Mouse (Mus musculus) embryonic facial prominence, embryonic 14.5 days (tissue): ENCODE results near the gene Olfr815. TPM values are rescaled to one million over a fixed set of nuclear protein-coding genes. Genes with fewer than 3 reads are reported as not detected.
"Not testable (repeated sequence)": the region's sequence is repeated elsewhere in the genome, so short reads cannot be mapped to it uniquely, and the experiment has no call there.

Experiments used
- ATAC-seq: fragments of 200-750 bp; cut with Nextera tagmentation; 2 replicates; pipeline ENCODE4 v1.8.0; 2017; ENCODE audit warnings: low read depth, moderate number of reproducible peaks, moderate TSS enrichment
- DNase-seq: peaks from one replicate; pipeline ENCODE4 v3.0.0-alpha.2; 2015; ENCODE audit warnings: low spot score
- H3K27ac ChIP-seq: fragments of 300-500 bp; sonication (generic); replicated peaks from 2 replicates; pipeline ENCODE4 v1.5.1; 2014; ENCODE audit warnings: low read depth, mild to moderate bottlenecking, low read length, moderate library complexity
- H3K27me3 ChIP-seq: fragments of 300-500 bp; sonication (generic); replicated peaks from 2 replicates; pipeline ENCODE4 v1.6.1; 2014; ENCODE audit warnings: low read length; ENCODE audit not compliant: control insufficient read depth, insufficient read depth
- H3K36me3 ChIP-seq: fragments of 300-500 bp; sonication (generic); 2 replicates; pipeline ENCODE4 v1.6.1; 2014; ENCODE audit warnings: low read length, mixed read lengths; ENCODE audit not compliant: control insufficient read depth, insufficient read depth
- H3K4me1 ChIP-seq: fragments of 300-500 bp; sonication (generic); 2 replicates; pipeline ENCODE4 v1.6.1; 2014; ENCODE audit warnings: antibody characterized with exemption, low read length; ENCODE audit not compliant: control insufficient read depth, insufficient read depth
- H3K4me2 ChIP-seq: fragments of 300-500 bp; sonication (generic); 2 replicates; pipeline ENCODE4 v1.6.1; 2014; ENCODE audit warnings: low read depth, mild to moderate bottlenecking, low read length, moderate library complexity, mixed read lengths
- H3K4me3 ChIP-seq: fragments of 300-500 bp; sonication (generic); 2 replicates; pipeline ENCODE4 v1.5.1; 2014; ENCODE audit warnings: low read depth, mild to moderate bottlenecking, low read length
- H3K9ac ChIP-seq: fragments of 300-500 bp; sonication (generic); 2 replicates; pipeline ENCODE4 v1.6.1; 2014; ENCODE audit warnings: low read depth, mild to moderate bottlenecking, low read length, moderate library complexity, mixed read lengths
- H3K9me3 ChIP-seq: fragments of 300-500 bp; sonication (generic); 2 replicates; pipeline ENCODE4 v1.6.1; 2016; ENCODE audit warnings: low read length; ENCODE audit not compliant: control insufficient read depth
- WGBS: fragments of 180-500 bp; shearing (Covaris S2); extraction: QIAGEN DNeasy Blood & Tissue Kit; methylation state at CpG from one replicate; pipeline ENCODE4 v1.1.7; 2014; 5-methylcytosine and 5-hydroxymethylcytosine counted together
- polyA plus RNA-seq: library from polyadenylated mRNA; unstranded; fragments of >200 nt; fragmentation: Nextera tagmentation; extraction: Ambion mirVana; gene quantifications from 2 replicates; pipeline ENCODE4 v1.2.1, GENCODE M21; 2014

Gene Olfr815
- not detected in 2 replicates for polyA plus RNA-seq

GRCm38 (mm10) chr10:129905767-129906166, at the start of gene Olfr815:
TSS of gene Olfr815 (minus strand) at chr10:129905867.
- not testable (repeated sequence) for H3K4me1 ChIP-seq, H3K27ac ChIP-seq, ATAC-seq, H3K4me2 ChIP-seq, H3K9ac ChIP-seq, H3K9me3 ChIP-seq, H3K27me3 ChIP-seq, H3K4me3 ChIP-seq, H3K36me3 ChIP-seq, DNase-seq
- WGBS, result no CpG with 5 or more reads among the region's 1 CpGs

- no peak within 1 kb of the TSS for H3K4me3 ChIP-seq
- no peaks in the 10 kb centered on the region for H3K27me3 ChIP-seq
- H3K4me1 ChIP-seq, result no peaks in the 10 kb centered on the region
- no peak within 1 kb of the TSS for H3K9ac ChIP-seq
- H3K36me3 ChIP-seq, result no peaks in the 10 kb centered on the region
- no peak within 1 kb of the TSS for H3K27ac ChIP-seq
- no peaks in the 10 kb centered on the region for H3K9me3 ChIP-seq
- WGBS, result 92% methylated on average over 2 of the region's 2 CpGs
- ATAC-seq (no peak), DNase-seq (no peak)
- H3K4me2 ChIP-seq, result no peak within 1 kb of the TSS
Observed at GRCm38 (mm10) chr10:129949000-129949399, 43.3 kb upstream of the Olfr815 start, which contains the start of gene Olfr818. TSS of gene Olfr818 (minus strand) at chr10:129949100.

GRCm38 (mm10) chr10:129915497-129915896, 9.8 kb upstream of the Olfr815 start, which contains the start of gene Olfr816:
TSS of gene Olfr816 (minus strand) at chr10:129915597.
- WGBS, result 49% methylated on average over 1 of the region's 1 CpGs

GRCm38 (mm10) chr10:129885934-129886333, 19.7 kb downstream of the Olfr815 start:
- ATAC-seq (no peak), DNase-seq (no peak)
- no peaks in the 10 kb centered on the region for H3K4me1 ChIP-seq
- H3K36me3 ChIP-seq, result no peaks in the 10 kb centered on the region
- no peak overlapping the region for H3K4me2 ChIP-seq
- H3K9ac ChIP-seq, result no peak overlapping the region
- no peak overlapping the region for H3K4me3 ChIP-seq
- WGBS, result 93% methylated on average over 7 of the region's 7 CpGs
- no peak overlapping the region for H3K27ac ChIP-seq
- H3K9me3 ChIP-seq, result no peaks in the 10 kb centered on the region
- no peaks in the 10 kb centered on the region for H3K27me3 ChIP-seq

More at GRCm38 (mm10) chr10:129915497-129915896, 9.8 kb upstream of the Olfr815 start, which contains the start of gene Olfr816:
- H3K4me1 ChIP-seq, result no peaks in the 10 kb centered on the region
- no peak within 1 kb of the TSS for H3K4me3 ChIP-seq
- no peaks in the 10 kb centered on the region for H3K9me3 ChIP-seq
- H3K4me2 ChIP-seq, result no peak within 1 kb of the TSS
- ATAC-seq, result no peak
- DNase-seq, result no peak
- no peak within 1 kb of the TSS for H3K27ac ChIP-seq
- no peaks in the 10 kb centered on the region for H3K36me3 ChIP-seq
- no peak within 1 kb of the TSS for H3K9ac ChIP-seq
- no peaks in the 10 kb centered on the region for H3K27me3 ChIP-seq

- not testable (repeated sequence) for DNase-seq, H3K27me3 ChIP-seq, H3K4me2 ChIP-seq, ATAC-seq, H3K9me3 ChIP-seq, H3K36me3 ChIP-seq, H3K27ac ChIP-seq, H3K4me1 ChIP-seq, H3K9ac ChIP-seq, H3K4me3 ChIP-seq
- WGBS, result 83% methylated on average over 6 of the region's 6 CpGs
Observed at GRCm38 (mm10) chr10:129885496-129885895, 20.2 kb downstream of the Olfr815 start.

- ATAC-seq, H3K27me3 ChIP-seq, DNase-seq, H3K27ac ChIP-seq, H3K9ac ChIP-seq, H3K4me1 ChIP-seq, H3K4me2 ChIP-seq, H3K9me3 ChIP-seq, H3K36me3 ChIP-seq, H3K4me3 ChIP-seq: not testable (repeated sequence)
- no CpG with 5 or more reads among the region's 1 CpGs for WGBS
Observed at GRCm38 (mm10) chr10:129879751-129880150, 25.9 kb downstream of the Olfr815 start, which contains the start of gene Olfr814. TSS of gene Olfr814 (minus strand) at chr10:129879851.

- no peak within 1 kb of the TSS for H3K27ac ChIP-seq
- ATAC-seq, result no peak
Observed at GRCm38 (mm10) chr10:129855067-129855466, 50.6 kb downstream of the Olfr815 start, which contains the start of gene Olfr813. TSS of gene Olfr813 (plus strand) at chr10:129855367.

More at GRCm38 (mm10) chr10:129855067-129855466, 50.6 kb downstream of the Olfr815 start, which contains the start of gene Olfr813:
- Histone ChIP-seq H3K27me3 (no peaks in the 10 kb centered on the region), H3K9me3 (no peaks in the 10 kb centered on the region), H3K4me1 (no peaks in the 10 kb centered on the region), H3K36me3 (no peaks in the 10 kb centered on the region), H3K4me3 (no peak within 1 kb of the TSS), H3K9ac (no peak within 1 kb of the TSS), H3K4me2 (no peak within 1 kb of the TSS)
- no peak for DNase-seq

Other genes starting within 250 kb of the Olfr815 start
- not detected in 2 replicates for gene Olfr800, start 248.2 kb downstream of the Olfr815 start, polyA plus RNA-seq
- gene Olfr801, start 232.0 kb downstream of the Olfr815 start, polyA plus RNA-seq, result not detected in 2 replicates
- gene Olfr802, start 217.7 kb downstream of the Olfr815 start, polyA plus RNA-seq, result not detected in 2 replicates
- not detected in 2 replicates for gene Olfr803, start 211.6 kb downstream of the Olfr815 start, polyA plus RNA-seq
- not detected in 2 replicates for gene Olfr804, start 202.7 kb downstream of the Olfr815 start, polyA plus RNA-seq
- gene Olfr805, start 176.5 kb downstream of the Olfr815 start, polyA plus RNA-seq, result not detected in 2 replicates
- not detected in 2 replicates for gene Olfr806, start 163.9 kb downstream of the Olfr815 start, polyA plus RNA-seq
- not detected in 2 replicates for gene Olfr807, start 148.1 kb downstream of the Olfr815 start, polyA plus RNA-seq
- gene Olfr808, start 140.4 kb downstream of the Olfr815 start, polyA plus RNA-seq, result not detected in 2 replicates
- gene Olfr809, start 131.2 kb downstream of the Olfr815 start, polyA plus RNA-seq, result not detected in 2 replicates
- 0.07 and 0.22 TPM in 2 replicates for gene Olfr810, start 111.0 kb downstream of the Olfr815 start, polyA plus RNA-seq
- not detected in 2 replicates for gene Olfr811, start 101.5 kb downstream of the Olfr815 start, polyA plus RNA-seq
- gene Olfr812, start 59.8 kb downstream of the Olfr815 start, polyA plus RNA-seq, result 0.16 and 0.21 TPM in 2 replicates
- gene Olfr813, start 50.5 kb downstream of the Olfr815 start, polyA plus RNA-seq, result not detected in 2 replicates
- gene Olfr814, start 26.0 kb downstream of the Olfr815 start, polyA plus RNA-seq, result not detected in 2 replicates
- gene Olfr816, start 9.7 kb upstream of the Olfr815 start, polyA plus RNA-seq, result 0.09 and 0.11 TPM in 2 replicates
- gene Olfr818, start 43.2 kb upstream of the Olfr815 start, polyA plus RNA-seq, result not detected in 2 replicates
- not detected in 2 replicates for gene Olfr819, start 61.4 kb upstream of the Olfr815 start, polyA plus RNA-seq
- not detected in 2 replicates for gene Olfr247, start 70.3 kb upstream of the Olfr815 start, polyA plus RNA-seq
- gene Gm10310, start 79.2 kb upstream of the Olfr815 start, polyA plus RNA-seq, result not detected in 2 replicates
- 0.12 and 0.33 TPM in 2 replicates for gene Olfr820, start 106.8 kb upstream of the Olfr815 start, polyA plus RNA-seq
- not detected in 2 replicates for gene Olfr821, start 124.5 kb upstream of the Olfr815 start, polyA plus RNA-seq
- gene Olfr822, start 165.3 kb upstream of the Olfr815 start, polyA plus RNA-seq, result 0.08 TPM in 1 of 2 replicates, not detected in the other
- gene Olfr823, start 209.5 kb upstream of the Olfr815 start, polyA plus RNA-seq, result not detected in 2 replicates
- gene Olfr824, start 224.1 kb upstream of the Olfr815 start, polyA plus RNA-seq, result not detected in 2 replicates